Mouse (Mus musculus) brown adipose tissue, adult 24 weeks (tissue): ENCODE results near the gene Zdhhc14. TPM values are rescaled to one million over a fixed set of nuclear protein-coding genes. Genes with fewer than 3 reads are reported as not detected.
A peak's percentile ranks its signal among the peaks of the same experiment; 100 is the strongest.

Source experiments
- H3K27ac ChIP-seq: fragments of 200-500 bp; replicated peaks from 2 replicates; pipeline ENCODE4 v1.5.1; 2012; ENCODE audit warnings: low read depth, mild to moderate bottlenecking, low read length
- H3K4me1 ChIP-seq: fragments of 200-500 bp; 2 replicates; pipeline ENCODE4 v1.6.1; 2012; ENCODE audit warnings: low read length, mixed read lengths; ENCODE audit not compliant: control insufficient read depth, insufficient read depth, insufficient read length
- H3K4me3 ChIP-seq: fragments of 200-500 bp; 2 replicates; pipeline ENCODE4 v1.5.1; 2012; ENCODE audit warnings: low read depth, mild to moderate bottlenecking, low read length, moderate library complexity; ENCODE audit not compliant: insufficient read depth
- polyA plus RNA-seq: library from polyadenylated mRNA; stranded (reverse); fragments of >200 nt; gene quantifications from 2 replicates; pipeline ENCODE4 v1.2.4, GENCODE M21; 2012; ENCODE audit not compliant: missing spikeins, insufficient read depth, insufficient read length

Zdhhc14 gene
- polyA plus RNA-seq, 1 experiment, result 3.1 TPM

DNA sequence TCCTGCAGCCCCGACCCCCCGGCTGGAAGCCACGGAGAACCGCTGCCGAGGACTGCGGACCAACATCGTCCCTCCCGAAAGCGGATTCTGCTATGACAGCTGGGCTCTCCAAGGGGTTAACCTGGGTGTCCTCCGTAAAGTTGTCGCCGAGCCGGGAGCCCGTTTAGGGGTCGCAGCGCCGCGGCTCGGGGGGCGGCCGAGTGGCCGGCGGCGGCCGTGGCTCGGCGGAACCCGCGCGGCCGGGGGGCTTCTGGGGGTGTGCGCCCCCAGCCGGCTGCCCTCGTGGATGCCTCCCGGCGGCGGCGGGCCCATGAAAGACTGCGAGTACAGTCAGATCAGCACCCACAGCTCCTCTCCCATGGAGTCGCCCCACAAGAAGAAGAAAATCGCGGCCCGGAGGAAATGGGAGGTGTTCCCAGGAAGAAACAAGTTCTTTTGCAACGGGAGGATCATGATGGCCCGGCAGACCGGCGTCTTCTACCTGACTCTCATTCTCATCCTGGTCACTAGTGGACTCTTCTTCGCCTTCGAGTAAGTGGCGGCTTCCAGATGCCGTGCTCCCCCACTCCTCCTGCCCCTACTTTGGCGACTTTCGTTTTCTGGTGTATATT, 909 bp downstream of the Zdhhc14 start:
- peak overlapping the region; percentile 47; the same call in 1 of the 2 replicates for H3K27ac ChIP-seq
- H3K4me1 ChIP-seq, result peaks cover 3% of the 10 kb centered on the region; the same call in 1 of the 2 replicates
- peak overlapping the region; percentile 90 for H3K4me3 ChIP-seq

DNA sequence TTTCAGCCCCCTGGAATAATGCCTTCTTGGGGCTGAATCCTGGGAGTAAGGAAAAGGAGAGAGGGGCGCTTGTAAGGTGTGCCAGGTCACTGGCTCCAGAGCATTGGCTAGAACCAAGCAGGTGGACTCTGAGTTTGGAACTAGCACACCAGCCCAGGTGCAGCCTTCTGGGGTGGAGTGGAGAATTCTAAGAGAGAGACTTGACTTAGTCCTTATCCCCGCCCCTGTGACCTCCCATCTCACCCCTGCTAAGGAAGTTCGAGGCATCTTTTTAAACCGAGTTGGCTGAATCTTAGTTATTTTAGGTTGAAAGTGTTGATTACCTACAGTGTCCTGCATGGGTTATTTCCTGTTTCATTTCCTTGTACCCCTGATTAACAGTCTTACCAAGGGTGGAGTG, 1.5 kb downstream of the Zdhhc14 start:
- Histone ChIP-seq H3K4me3 (peak overlapping the region; percentile 90), H3K4me1 (peaks cover 3% of the 10 kb centered on the region; the same call in 1 of the 2 replicates), H3K27ac (no peak overlapping the region)

DNA sequence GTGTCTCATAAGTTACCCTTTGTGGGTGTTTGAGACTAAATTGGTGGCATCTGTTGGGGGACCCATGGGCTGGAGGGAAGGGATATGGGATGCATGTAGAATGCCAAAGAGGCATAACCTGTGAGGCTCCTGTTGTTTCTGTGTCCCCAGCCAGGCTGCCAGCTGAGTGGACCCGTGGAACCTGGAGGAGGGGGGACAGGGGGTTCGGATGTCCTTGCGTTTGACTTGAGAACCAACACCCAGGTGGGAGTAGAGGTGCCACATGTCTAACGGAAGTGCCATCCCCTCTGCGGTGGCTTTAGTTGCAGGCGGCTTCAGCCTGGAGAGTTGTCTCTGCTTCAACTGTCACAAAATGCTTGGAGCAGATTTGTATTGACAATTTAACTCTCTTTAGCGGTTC, 2.5 kb downstream of the Zdhhc14 start:
- Histone ChIP-seq H3K27ac (no peak overlapping the region), H3K4me3 (peak overlapping the region; percentile 90; the same call in 1 of the 2 replicates), H3K4me1 (peaks cover 3% of the 10 kb centered on the region; the same call in 1 of the 2 replicates)

DNA sequence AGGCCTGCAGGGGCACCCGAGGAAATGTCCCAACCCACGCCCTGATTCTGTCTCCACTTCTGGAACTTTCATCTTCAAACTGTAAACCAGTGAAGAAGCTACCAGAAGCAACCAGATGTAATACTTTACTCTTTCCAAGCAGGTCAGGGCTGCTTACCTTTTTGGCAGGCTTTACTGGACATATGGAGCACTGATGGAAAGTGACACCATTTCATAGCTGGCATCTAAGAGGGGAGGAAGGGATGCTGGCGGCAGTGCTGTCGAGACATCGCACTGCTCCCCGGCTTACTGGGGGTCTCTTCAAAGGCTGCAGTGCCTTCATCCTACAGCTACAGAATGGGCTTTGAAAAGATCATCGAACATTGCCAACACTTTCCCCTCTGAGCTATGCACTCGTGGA, 5.3 kb downstream of the Zdhhc14 start:
- H3K4me3 ChIP-seq, result no peak overlapping the region
- peaks cover 3% of the 10 kb centered on the region for H3K4me1 ChIP-seq

DNA sequence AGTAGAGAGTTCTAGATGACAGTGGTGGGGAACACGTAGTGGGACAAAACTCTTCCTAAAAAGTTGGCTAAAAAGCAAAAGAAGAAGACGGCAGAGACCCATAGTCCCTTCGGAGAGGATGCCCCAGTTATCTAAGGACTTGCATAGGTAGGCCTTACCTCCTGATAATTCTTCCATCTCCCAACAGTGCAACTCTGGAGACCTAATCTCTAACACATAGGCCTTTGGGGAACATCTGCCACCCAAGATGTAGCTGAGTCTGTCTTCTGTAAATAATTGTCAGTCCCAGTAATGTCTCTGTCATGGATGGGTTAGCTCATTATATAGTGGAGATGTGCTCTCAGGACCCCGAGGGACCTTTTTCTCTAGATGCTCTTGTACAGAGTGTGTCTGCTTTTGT, 6.6 kb downstream of the Zdhhc14 start:
- H3K4me3 ChIP-seq, result no peak overlapping the region
- no peak overlapping the region for H3K27ac ChIP-seq
- peaks cover 5% of the 10 kb centered on the region for H3K4me1 ChIP-seq

More for the DNA sequence above, 5.3 kb downstream of the Zdhhc14 start:
- H3K27ac ChIP-seq, result no peak overlapping the region

DNA sequence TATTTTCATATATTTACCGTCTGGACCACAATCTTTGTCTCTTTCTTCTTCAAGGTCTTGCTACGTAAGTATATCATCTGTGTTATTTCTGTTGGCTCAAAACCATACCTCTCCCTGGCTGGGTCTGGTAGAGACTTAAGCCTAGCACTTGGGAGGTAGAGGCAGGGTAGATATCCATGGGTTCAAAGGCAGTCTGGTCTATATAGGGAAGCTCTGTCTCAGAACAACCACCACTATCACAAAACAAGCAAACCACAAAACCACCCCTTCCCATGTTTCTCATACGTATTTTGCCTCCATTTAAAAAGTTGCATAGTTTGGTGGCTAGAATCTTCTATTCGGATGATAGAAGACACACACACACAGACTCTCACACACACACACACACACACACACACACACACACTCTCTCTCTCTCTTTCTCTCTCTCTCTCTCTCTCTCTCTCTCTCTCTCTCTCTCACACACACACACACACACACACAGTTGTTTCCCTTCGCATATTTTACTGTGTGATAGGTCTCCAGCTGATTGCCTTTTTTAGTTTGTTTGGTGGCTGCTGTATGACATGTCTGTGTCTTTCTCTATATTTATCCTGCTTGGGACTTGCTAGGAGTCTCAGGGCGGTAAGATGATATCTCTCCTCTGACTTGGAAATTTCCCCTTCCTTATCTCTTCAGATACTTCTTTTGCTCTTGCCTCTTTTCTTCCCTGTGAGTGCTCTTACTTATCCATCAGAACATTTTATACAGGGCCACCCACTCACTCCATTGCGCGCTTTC, 11.8 kb downstream of the Zdhhc14 start:
- Histone ChIP-seq H3K4me1 (peaks cover 2% of the 10 kb centered on the region; the same call in 1 of the 2 replicates), H3K4me3 (no peak overlapping the region), H3K27ac (no peak overlapping the region)

DNA sequence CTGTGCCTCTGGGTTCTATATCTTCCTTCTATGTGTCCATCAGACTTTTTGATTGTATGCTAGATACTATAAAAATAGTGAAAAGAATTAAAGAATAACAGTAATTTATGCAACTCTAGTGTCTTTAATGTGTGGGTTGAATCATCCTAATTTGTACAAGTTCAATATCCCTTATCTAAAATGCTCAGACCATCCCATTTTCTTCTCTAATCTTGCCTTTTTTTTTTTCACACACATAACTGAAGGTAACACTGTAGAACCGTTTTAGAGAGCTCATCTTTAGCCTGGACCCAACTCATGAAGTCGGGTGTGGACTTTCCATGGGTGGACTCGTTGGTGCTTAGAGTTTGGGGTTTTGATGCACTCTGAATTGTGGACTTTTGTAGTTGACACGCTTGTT, 12.6 kb downstream of the Zdhhc14 start:
- Histone ChIP-seq H3K27ac (no peak overlapping the region), H3K4me1 (peaks cover 2% of the 10 kb centered on the region; the same call in 1 of the 2 replicates), H3K4me3 (no peak overlapping the region)

DNA sequence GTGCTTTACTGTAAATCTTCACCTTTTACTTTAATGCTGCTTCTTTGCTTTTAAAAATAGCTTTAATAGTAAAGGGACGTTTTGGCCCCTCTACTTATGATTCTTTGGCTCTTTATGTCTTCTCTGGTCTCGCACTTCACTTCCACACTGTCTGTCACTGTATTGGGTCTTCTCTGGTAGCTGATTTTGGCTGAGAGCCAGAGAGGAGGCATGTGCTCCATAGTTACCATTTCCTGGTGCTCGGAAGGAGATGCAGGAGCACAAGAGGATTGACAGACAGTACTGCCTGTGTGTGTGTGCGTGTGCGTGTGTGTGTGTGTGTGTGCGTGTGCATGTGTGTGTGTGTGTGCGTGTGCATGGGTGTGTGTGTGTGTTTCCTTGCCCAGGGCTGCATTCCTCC, 14.2 kb downstream of the Zdhhc14 start:
- peaks cover 2% of the 10 kb centered on the region; the same call in 1 of the 2 replicates for H3K4me1 ChIP-seq
- H3K4me3 ChIP-seq, result no peak overlapping the region
- no peak overlapping the region for H3K27ac ChIP-seq

DNA sequence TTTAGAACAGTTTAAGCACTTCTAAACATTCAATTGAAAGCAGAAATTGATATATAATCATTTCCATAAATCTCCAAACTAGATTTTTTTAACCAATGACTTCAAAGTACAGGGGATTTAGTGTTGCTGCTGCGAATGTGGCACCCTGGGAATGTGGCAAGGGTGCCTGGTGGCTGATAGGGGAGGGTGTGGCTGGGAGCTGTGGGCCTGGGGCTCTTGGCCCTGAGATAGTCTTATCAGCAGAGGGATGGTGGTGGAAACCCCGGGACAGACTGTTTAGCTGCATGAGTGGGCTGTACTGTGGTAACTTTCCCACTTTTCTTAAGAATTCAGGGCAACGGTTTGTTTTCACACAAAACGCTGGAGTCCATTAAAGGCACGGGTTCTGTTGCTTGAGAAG, 14.6 kb downstream of the Zdhhc14 start:
- Histone ChIP-seq H3K4me3 (no peak overlapping the region), H3K4me1 (peaks cover 2% of the 10 kb centered on the region; the same call in 1 of the 2 replicates), H3K27ac (no peak overlapping the region)

DNA sequence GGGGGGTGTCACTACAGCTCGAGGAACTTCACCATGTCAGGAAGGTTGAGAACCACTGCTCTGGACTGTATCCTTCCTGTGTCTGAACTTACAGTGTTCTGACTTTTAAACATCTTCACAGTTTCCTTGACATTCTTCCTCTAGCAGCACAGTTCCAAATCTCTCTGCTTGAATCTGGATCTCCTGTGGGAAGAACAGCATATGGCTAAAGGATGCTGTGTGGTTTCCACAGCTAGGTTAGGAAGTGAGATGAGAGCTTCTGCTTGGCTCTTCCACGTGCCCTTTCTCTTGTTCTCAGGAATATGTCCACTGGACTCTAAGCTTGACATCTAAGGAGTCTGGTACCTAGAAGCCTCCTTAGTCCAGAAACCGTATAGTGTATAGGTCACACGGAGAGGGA, 15.7 kb downstream of the Zdhhc14 start:
- Histone ChIP-seq H3K27ac (no peak overlapping the region), H3K4me1 (no peaks in the 10 kb centered on the region; the same call in 1 of the 2 replicates)

DNA sequence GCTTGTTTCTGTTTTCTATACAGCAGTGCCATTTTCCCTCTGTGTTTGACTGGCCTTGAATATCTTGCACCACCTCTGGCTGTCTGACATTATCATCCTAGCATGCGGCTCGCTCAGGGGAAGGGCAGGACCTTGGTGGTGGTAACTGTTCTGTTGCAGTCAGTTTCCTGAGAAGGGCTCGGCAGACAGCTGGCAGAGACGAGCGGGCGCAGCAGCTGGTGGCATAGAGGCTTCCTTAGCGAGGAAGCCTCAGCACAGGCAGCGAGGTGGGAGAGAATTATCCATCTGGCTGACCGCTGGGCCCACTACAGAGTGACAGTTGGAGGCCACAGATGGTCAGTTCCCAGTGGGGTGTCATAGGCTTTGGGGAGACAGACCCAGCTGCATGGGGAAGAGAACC, 18.2 kb downstream of the Zdhhc14 start:
- Histone ChIP-seq H3K4me1 (no peaks in the 10 kb centered on the region; the same call in 1 of the 2 replicates), H3K27ac (no peak overlapping the region), H3K4me3 (no peak overlapping the region)

More for the DNA sequence above, 15.7 kb downstream of the Zdhhc14 start:
- H3K4me3 ChIP-seq, result no peak overlapping the region

DNA sequence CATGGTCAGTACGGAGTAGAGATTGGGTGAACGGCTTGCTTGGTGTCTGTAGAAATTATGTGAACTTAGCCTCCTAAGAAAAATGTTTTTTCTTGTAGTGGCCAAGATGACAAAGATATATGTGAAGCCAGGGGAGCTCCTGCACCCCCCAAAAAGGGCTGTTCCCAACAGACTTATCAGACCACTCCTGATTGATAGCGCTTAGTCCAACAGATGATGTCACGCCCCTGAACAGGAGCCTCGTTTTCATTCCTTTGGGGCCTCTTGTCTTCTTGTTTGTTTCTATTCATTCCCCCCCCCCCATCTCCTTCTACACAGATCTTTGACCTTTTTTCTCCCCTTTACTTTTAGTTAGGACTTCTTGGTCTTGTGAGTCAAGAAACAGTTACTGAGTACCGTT, 19.4 kb downstream of the Zdhhc14 start:
- H3K4me3 ChIP-seq, result no peak overlapping the region
- no peak overlapping the region for H3K27ac ChIP-seq
- H3K4me1 ChIP-seq, result no peaks in the 10 kb centered on the region; the same call in 1 of the 2 replicates

DNA sequence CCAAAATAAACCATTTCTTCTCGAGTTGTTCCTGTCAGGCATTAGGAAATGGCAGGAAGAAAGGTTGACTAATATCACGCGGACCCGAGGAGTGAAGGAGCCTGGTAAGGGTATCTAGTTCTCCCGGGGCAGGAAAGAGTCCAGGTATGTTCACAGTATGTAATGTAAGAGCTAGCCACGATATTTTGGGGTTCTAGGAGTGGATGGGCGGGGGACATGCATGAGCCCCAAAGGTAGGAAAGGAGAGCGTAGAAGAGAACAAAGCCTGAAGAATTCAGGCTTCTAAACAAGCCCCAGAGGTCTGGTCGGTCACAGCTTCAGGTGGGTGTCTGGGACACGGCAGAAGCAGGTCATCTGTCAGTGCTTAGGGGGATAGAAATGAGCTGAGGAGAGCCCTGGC, 27.1 kb downstream of the Zdhhc14 start:
- Histone ChIP-seq H3K4me1 (no peaks in the 10 kb centered on the region), H3K27ac (no peak overlapping the region), H3K4me3 (no peak overlapping the region)

DNA sequence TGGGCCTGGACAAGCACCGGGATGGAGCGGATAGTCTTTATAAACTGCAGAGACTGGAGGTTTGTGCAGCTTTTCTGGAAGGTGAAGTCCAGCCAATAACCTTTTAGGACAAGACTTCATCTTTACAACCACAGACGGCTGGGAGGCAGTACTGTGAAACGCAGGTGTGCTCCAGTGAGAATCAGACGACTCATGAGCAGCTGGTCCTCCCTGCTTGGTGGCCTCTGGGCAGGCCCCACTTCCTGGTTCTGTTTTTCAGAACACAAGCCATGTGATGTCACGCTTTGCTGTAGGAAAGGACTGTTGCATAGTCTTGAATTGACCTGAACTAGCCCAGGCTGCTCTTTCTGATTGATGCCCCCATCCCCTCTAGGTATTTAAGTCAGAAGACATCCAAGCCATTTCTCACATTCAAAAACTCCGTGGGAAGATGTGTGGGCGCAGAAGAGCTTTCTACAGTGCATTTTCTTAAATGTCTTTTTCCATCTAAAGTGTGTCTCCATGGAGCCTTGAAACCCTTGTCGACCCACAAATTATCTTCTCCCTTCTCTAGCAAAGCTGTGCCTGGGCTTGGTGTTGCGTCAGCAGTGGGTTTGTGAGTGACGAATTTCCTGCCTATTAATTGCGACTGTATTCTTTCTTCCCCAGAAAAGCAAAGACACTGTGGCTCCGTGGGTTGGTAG, 27.7 kb downstream of the Zdhhc14 start:
- Histone ChIP-seq H3K4me1 (no peaks in the 10 kb centered on the region), H3K4me3 (no peak overlapping the region), H3K27ac (no peak overlapping the region)

DNA sequence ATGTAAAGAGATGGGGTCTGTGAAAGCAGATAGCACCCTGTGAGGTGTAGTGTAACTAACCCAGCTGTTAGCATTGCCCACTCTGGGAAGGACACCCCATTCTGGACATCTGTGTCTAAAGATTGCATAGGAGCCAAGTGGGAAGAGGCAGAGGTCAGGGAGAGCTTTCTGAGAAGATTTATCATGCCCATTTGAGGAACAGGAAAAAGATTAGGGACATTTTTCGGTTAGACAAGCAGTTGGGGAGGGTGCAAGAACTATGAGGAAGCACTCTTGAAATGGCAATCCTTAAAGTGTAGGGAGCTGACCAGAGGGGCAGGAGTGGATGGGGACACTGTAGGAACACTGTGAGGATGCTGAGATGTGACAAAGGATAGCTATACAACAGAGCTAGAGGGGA, 29.2 kb downstream of the Zdhhc14 start:
- H3K4me3 ChIP-seq, result no peak overlapping the region
- H3K4me1 ChIP-seq, result no peaks in the 10 kb centered on the region
- H3K27ac ChIP-seq, result no peak overlapping the region
